Mouse (Mus musculus) limb, embryonic 14.5 days (tissue): ENCODE data around the gene Nwd2. TPM values are rescaled to one million over a fixed set of nuclear protein-coding genes. Genes with fewer than 3 reads are reported as not detected.

Experiments used
- ATAC-seq: fragments of 200-750 bp; cut with Nextera tagmentation; 2 replicates; pipeline ENCODE4 v1.8.0; 2017; ENCODE audit warnings: low read depth, moderate number of reproducible peaks, moderate TSS enrichment; ENCODE audit not compliant: low FRiP score
- DNase-seq: peaks from one replicate; pipeline ENCODE4 v3.0.0-alpha.2; 2015; ENCODE audit warnings: low spot score
- H3K27ac ChIP-seq: fragments of 300-500 bp; sonication (generic); replicated peaks from 2 replicates; pipeline ENCODE4 v1.5.1; 2014; ENCODE audit warnings: low read depth, mild to moderate bottlenecking, low read length, moderate library complexity, mixed read lengths
- H3K27me3 ChIP-seq: fragments of 300-500 bp; sonication (generic); 2 replicates; pipeline ENCODE4 v1.6.1; 2014; ENCODE audit warnings: low read length, mixed read lengths; ENCODE audit not compliant: control insufficient read depth, insufficient read depth
- H3K36me3 ChIP-seq: fragments of 300-500 bp; sonication (generic); 2 replicates; pipeline ENCODE4 v1.6.1; 2014; ENCODE audit warnings: mild to moderate bottlenecking, low read length, moderate library complexity, mixed read lengths; ENCODE audit not compliant: control insufficient read depth, insufficient read depth
- H3K4me1 ChIP-seq: fragments of 300-500 bp; sonication (generic); 2 replicates; pipeline ENCODE4 v1.6.1; 2014; ENCODE audit warnings: antibody characterized with exemption, low read length, mixed read lengths; ENCODE audit not compliant: control insufficient read depth, insufficient read depth
- H3K4me2 ChIP-seq: fragments of 300-500 bp; sonication (generic); replicated peaks from 2 replicates; pipeline ENCODE4 v1.6.1; 2014; ENCODE audit warnings: low read depth, mild to moderate bottlenecking, low read length, moderate library complexity; ENCODE audit not compliant: severe bottlenecking
- H3K4me3 ChIP-seq: fragments of 300-500 bp; sonication (generic); replicated peaks from 2 replicates; pipeline ENCODE4 v1.5.1; 2014; ENCODE audit warnings: low read length
- H3K9ac ChIP-seq: fragments of 300-500 bp; sonication (generic); 2 replicates; pipeline ENCODE4 v1.6.1; 2014; ENCODE audit warnings: mild to moderate bottlenecking, low read depth, low read length, moderate library complexity; ENCODE audit not compliant: severe bottlenecking
- H3K9me3 ChIP-seq: fragments of 300-500 bp; sonication (generic); 2 replicates; pipeline ENCODE4 v1.6.1; 2016; ENCODE audit warnings: low read length; ENCODE audit not compliant: control insufficient read depth
- POLR2A ChIP-seq: fragments of 200-500 bp; IDR thresholded peaks from 2 replicates; pipeline ENCODE4 v1.8.0; 2012; ENCODE audit warnings: inconsistent platforms, mild to moderate bottlenecking, moderate library complexity, borderline replicate concordance; ENCODE audit not compliant: insufficient read depth, insufficient read length; ENCODE audit errors: extremely low read depth
- WGBS: fragments of 180-500 bp; shearing (Covaris S2); extraction: QIAGEN DNeasy Blood & Tissue Kit; methylation state at CpG from one replicate; pipeline ENCODE4 v1.1.7; 2014; 5-methylcytosine and 5-hydroxymethylcytosine counted together
- polyA plus RNA-seq, 2 experiments: library from polyadenylated mRNA; depleted of rRNA in 1 of 2; stranded (reverse) in 1 of 2; unstranded in 1 of 2; fragments of >200 nt; fragmentation: Nextera tagmentation in 1 of 2; extraction: Ambion mirVana in 1 of 2; gene quantifications; 2 replicates each; pipeline versions ENCODE4 v1.2.1 to v1.2.3; 2012 to 2014

Gene Nwd2
- polyA plus RNA-seq, 2 experiments, result 0.34 to 0.35 TPM

DNA sequence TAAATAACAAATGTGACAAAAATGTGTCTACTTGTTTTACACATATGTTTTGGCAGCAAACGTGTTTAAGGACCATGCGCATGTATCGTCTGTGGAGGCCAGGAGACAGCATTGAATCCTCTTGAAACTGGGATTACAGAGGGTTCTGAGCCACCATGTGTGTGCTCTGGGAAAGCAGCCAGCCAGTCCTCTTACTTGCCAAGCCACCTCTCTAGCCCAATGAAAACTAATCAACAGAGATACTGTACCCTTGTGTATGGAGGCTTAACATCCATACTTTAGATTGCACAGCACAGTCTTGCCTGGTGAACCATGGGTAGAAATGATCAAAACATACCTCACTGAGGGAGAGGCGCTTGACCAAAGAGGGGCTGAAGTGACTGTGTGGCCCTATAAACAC, 117.0 kb downstream of the Nwd2 start:
- ATAC-seq (no peak; the same call in 1 of the 2 replicates), DNase-seq (no peak)
- H3K4me2 ChIP-seq, result no peak overlapping the region
- H3K9me3 ChIP-seq, result no peaks in the 10 kb centered on the region
- no peak overlapping the region for H3K27ac ChIP-seq
- H3K36me3 ChIP-seq, result no peaks in the 10 kb centered on the region
- no peak for TF ChIP-seq POLR2A
- 65% methylated on average over 4 of the region's 4 CpGs for WGBS
- no peaks in the 10 kb centered on the region for H3K27me3 ChIP-seq
- peaks cover 7% of the 10 kb centered on the region; the same call in 1 of the 2 replicates for H3K4me1 ChIP-seq
- no peak overlapping the region for H3K4me3 ChIP-seq
- no peak overlapping the region for H3K9ac ChIP-seq

DNA sequence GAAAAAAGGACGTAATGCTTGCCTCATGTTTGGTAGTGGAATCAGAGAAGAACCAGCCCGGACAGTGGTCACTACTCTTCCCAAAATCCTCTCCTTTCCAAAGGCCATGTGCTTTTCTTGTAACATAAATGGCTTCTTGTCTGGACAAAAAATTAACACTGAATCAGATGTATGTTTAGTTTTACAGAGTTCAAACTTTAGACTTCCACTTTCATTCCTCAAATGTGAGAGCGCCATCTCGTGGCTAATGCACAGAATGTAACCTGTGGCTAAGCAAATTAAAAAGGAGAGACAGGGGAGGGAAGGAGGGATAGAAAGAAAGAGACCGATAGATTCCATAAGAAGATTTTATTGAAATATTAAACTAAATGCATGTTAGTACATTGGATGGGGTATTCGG, 117.8 kb downstream of the Nwd2 start:
- ATAC-seq, result peak; percentile 53; the same call in 1 of the 2 replicates

DNA sequence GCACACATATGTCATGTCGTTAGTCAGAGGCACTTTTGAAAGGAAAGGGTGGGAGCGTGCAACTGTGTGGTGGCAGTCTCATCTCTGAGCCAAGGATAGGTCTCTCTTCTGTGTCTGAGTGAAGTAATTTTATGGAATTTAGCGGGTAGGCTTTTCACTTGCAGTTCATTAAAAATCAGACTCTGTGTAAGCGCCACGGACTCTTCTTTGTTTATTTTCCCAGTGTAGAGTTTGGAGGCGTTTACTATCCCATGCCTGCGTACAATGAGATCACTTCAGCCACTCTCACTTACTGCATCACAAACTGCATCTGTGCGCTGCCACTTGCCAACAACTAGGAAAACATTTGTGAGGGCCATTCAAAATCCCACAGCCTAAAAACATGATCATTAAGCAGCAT, 118.6 kb downstream of the Nwd2 start:
- no peak overlapping the region for H3K27ac ChIP-seq
- 71% methylated on average over 8 of the region's 8 CpGs for WGBS

More for the DNA sequence above, 117.8 kb downstream of the Nwd2 start:
- Histone ChIP-seq H3K27me3 (no peaks in the 10 kb centered on the region), H3K36me3 (no peaks in the 10 kb centered on the region), H3K9ac (no peak overlapping the region), H3K4me2 (no peak overlapping the region), H3K9me3 (no peaks in the 10 kb centered on the region), H3K4me1 (peaks cover 7% of the 10 kb centered on the region; the same call in 1 of the 2 replicates), H3K27ac (no peak overlapping the region), H3K4me3 (no peak overlapping the region)
- TF ChIP-seq POLR2A, result no peak
- WGBS, result 41% methylated on average over 6 of the region's 6 CpGs
- DNase-seq, result peak; percentile 59

DNA sequence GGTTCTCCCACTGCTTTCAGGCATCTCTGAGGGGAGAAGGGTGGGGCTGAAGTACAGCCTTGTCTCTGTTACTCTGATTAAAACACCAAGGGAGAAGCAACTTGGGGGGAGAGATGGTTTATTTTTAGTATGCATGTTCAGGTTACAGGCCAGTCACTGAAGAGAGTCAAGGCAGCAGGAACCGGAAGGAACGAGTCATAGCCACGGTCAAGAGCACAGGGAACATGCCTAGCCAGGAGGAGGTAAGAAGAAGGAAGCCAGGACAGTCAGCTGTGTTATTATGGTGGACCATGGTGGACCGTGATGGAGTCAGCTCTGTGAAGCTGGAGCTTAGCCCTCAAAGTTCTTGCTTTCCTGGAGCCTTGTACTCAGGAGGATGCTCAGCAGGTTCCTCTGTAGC, 119.3 kb downstream of the Nwd2 start:
- Histone ChIP-seq H3K4me1 (peaks cover 7% of the 10 kb centered on the region; the same call in 1 of the 2 replicates), H3K4me2 (no peak overlapping the region), H3K9me3 (no peaks in the 10 kb centered on the region), H3K27me3 (no peaks in the 10 kb centered on the region), H3K9ac (no peak overlapping the region), H3K4me3 (no peak overlapping the region), H3K36me3 (no peaks in the 10 kb centered on the region), H3K27ac (no peak overlapping the region)
- ATAC-seq, result no peak
- WGBS, result 82% methylated on average over 4 of the region's 4 CpGs
- no peak for TF ChIP-seq POLR2A
- DNase-seq, result no peak

More for the DNA sequence above, 118.6 kb downstream of the Nwd2 start:
- H3K27me3 ChIP-seq, result no peaks in the 10 kb centered on the region
- no peaks in the 10 kb centered on the region for H3K9me3 ChIP-seq
- no peak overlapping the region for H3K4me2 ChIP-seq
- no peak for TF ChIP-seq POLR2A
- no peak overlapping the region for H3K9ac ChIP-seq
- ATAC-seq (no peak), DNase-seq (no peak)
- no peaks in the 10 kb centered on the region for H3K36me3 ChIP-seq
- H3K4me1 ChIP-seq, result peaks cover 7% of the 10 kb centered on the region; the same call in 1 of the 2 replicates
- no peak overlapping the region for H3K4me3 ChIP-seq

DNA sequence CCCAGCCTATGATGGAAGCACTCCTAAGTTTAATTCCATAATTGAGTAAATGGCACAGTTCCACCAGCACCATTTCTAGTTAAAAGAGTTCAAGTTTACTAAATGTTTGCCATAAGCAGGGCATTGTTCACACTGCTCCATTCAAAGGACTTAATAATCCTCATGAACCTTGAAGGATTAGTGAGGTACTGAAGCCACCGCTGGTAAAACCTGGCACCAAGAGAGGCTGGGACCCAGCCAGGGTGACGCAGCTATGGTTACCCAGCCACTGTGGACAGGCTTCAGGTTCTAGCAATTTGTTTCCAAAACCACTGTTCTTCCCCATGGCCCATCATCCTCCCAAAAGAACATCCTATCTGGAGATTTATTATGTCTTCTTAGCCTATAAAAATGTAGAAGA, 124.1 kb downstream of the Nwd2 start:
- no peaks in the 10 kb centered on the region for H3K4me1 ChIP-seq
- no peak overlapping the region for H3K4me3 ChIP-seq
- no peak overlapping the region for H3K27ac ChIP-seq
- H3K4me2 ChIP-seq, result no peak overlapping the region
- ATAC-seq, result no peak
- no peak for TF ChIP-seq POLR2A
- H3K9ac ChIP-seq, result no peak overlapping the region
- no peak for DNase-seq
- no peaks in the 10 kb centered on the region for H3K36me3 ChIP-seq
- H3K9me3 ChIP-seq, result no peaks in the 10 kb centered on the region
- 89% methylated on average over 2 of the region's 2 CpGs for WGBS
- no peaks in the 10 kb centered on the region for H3K27me3 ChIP-seq

DNA sequence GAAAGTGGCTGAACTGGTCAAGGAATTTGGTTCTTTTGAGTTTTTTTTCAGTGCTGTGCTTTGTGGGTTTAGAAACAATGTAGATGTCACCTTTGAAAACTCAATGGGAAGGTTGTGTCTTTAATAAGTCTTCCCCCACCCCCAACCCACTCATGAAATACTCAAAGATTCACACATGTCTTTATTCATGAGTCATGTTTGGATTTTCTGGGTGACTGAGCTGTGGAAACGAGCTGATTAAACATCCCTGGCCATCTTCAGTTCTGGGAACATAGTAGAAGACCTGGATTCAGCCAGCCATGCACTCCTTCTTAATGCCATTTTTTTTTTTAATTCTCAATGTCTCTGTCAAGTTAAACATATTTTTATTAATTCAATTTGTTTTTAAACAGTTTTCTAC, 124.7 kb downstream of the Nwd2 start:
- Histone ChIP-seq H3K4me1 (no peaks in the 10 kb centered on the region), H3K9me3 (no peaks in the 10 kb centered on the region), H3K36me3 (no peaks in the 10 kb centered on the region), H3K4me3 (no peak overlapping the region), H3K27ac (no peak overlapping the region), H3K4me2 (no peak overlapping the region), H3K27me3 (no peaks in the 10 kb centered on the region), H3K9ac (no peak overlapping the region)
- 85% methylated on average over 1 of the region's 1 CpGs for WGBS
- ATAC-seq (no peak), DNase-seq (no peak)
- TF ChIP-seq POLR2A, result no peak
